Mouse (Mus musculus) heart, embryonic 14.5 days (tissue): Measurements from ENCODE around the gene Aurka. TPM values are rescaled to one million over a fixed set of nuclear protein-coding genes. Genes with fewer than 3 reads are reported as not detected.

Experiments
- ATAC-seq: fragments of 200-750 bp; cut with Nextera tagmentation; 2 replicates; pipeline ENCODE4 v1.8.0; 2017; ENCODE audit warnings: low read depth, moderate TSS enrichment; ENCODE audit not compliant: insufficient number of reproducible peaks, insufficient read depth, low FRiP score
- H3K27ac ChIP-seq, 2 experiments: fragments of 200-500 bp in 1 of 2; fragments of 300-500 bp in 1 of 2; sonication (generic) in 1 of 2; replicated peaks in 1 of 2; 2 replicates each; pipeline ENCODE4 v1.5.1; 2012 to 2014; ENCODE audit warnings: low read depth in 2 of 2, low read length in 2 of 2, control low read depth in 1 of 2, mild to moderate bottlenecking in 1 of 2, mixed read lengths in 1 of 2; ENCODE audit not compliant: control insufficient read depth in 1 of 2, insufficient read depth in 1 of 2
- H3K27me3 ChIP-seq: fragments of 300-500 bp; sonication (generic); 2 replicates; pipeline ENCODE4 v1.6.1; 2014; ENCODE audit warnings: mild to moderate bottlenecking, low read length, control low read depth; ENCODE audit not compliant: control insufficient read depth, insufficient read depth
- H3K36me3 ChIP-seq: fragments of 300-500 bp; sonication (generic); 2 replicates; pipeline ENCODE4 v1.6.1; 2014; ENCODE audit warnings: mild to moderate bottlenecking, control low read depth, low read length, mixed read lengths; ENCODE audit not compliant: control insufficient read depth, insufficient read depth
- H3K4me1 ChIP-seq, 2 experiments: fragments of 200-500 bp in 1 of 2; fragments of 300-500 bp in 1 of 2; sonication (generic) in 1 of 2; 2 replicates each; pipeline ENCODE4 v1.6.1; 2012 to 2014; ENCODE audit warnings: low read length in 2 of 2, control low read depth in 1 of 2, mixed read lengths in 1 of 2; ENCODE audit not compliant: control insufficient read depth in 2 of 2, insufficient read depth in 2 of 2
- H3K4me2 ChIP-seq: fragments of 300-500 bp; sonication (generic); 2 replicates; pipeline ENCODE4 v1.6.1; 2014; ENCODE audit warnings: mild to moderate bottlenecking, low read length
- H3K4me3 ChIP-seq, 2 experiments: fragments of 200-500 bp in 1 of 2; fragments of 300-500 bp in 1 of 2; sonication (generic) in 1 of 2; 2 replicates each; pipeline ENCODE4 v1.5.1; 2012 to 2014; ENCODE audit warnings: low read length in 2 of 2, mild to moderate bottlenecking in 2 of 2, control low read depth in 1 of 2, low read depth in 1 of 2, moderate library complexity in 1 of 2; ENCODE audit not compliant: control insufficient read depth in 1 of 2, insufficient read depth in 1 of 2
- H3K9ac ChIP-seq: fragments of 300-500 bp; sonication (generic); 2 replicates; pipeline ENCODE4 v1.6.1; 2014; ENCODE audit warnings: mild to moderate bottlenecking, low read length
- H3K9me3 ChIP-seq: fragments of 300-500 bp; sonication (generic); 2 replicates; pipeline ENCODE4 v1.6.1; 2016; ENCODE audit warnings: low read length, control low read depth; ENCODE audit not compliant: control insufficient read depth
- WGBS: fragments of 180-500 bp; shearing (Covaris S2); extraction: QIAGEN DNeasy Blood & Tissue Kit; methylation state at CpG from one replicate; pipeline ENCODE4 v1.1.7; 2014; 5-methylcytosine and 5-hydroxymethylcytosine counted together
- polyA plus RNA-seq: library from polyadenylated mRNA; unstranded; fragments of >200 nt; fragmentation: Nextera tagmentation; extraction: Ambion mirVana; gene quantifications from 2 replicates; pipeline ENCODE4 v1.2.1, GENCODE M21; 2014

Gene Aurka
- polyA plus RNA-seq: 79.0 and 88.9 TPM in 2 replicates

- Histone ChIP-seq H3K27me3 (no peaks in the 10 kb centered on the region), H3K9ac (peak within 1 kb of the TSS; percentile 91), H3K27ac (peak within 1 kb of the TSS; percentile 83 to 87), H3K9me3 (no peaks in the 10 kb centered on the region), H3K36me3 (peaks cover 59% of the 10 kb centered on the region), H3K4me1 (peaks cover 4 to 26% of the 10 kb centered on the region in 2 experiments), H3K4me3 (peak within 1 kb of the TSS; percentile 68 to 85), H3K4me2 (peak within 1 kb of the TSS; percentile 80)
- peak; percentile 95 for ATAC-seq
- under 1% methylated on average over 66 of the region's 66 CpGs for WGBS
Measured at GRCm38 (mm10) chr2:172370411-172371223, at the start of gene Aurka, which contains the start of gene Cstf1. Gene Aurka (minus strand): TSS chr2:172370535. Gene Cstf1 (plus strand): TSS chr2:172370681.

DNA sequence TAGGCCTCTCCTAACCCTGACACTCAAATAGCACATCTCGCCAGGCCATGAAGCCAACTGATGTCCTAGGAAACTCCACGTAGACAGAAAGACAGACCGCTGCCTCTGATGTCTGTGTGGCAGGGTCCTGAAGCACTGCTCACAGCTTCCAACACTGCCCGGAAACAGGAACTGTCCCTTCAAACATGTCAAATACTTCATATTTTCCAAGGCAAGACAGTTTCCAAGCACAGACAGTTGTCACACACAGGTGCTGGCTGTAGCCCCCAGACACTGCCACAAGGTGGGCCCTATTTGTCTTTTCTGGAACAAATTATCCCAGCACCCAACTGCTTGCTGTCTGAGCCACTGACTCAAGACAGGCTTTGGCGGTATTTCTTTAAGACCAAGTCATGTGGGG, 47.9 kb upstream of the Aurka start:
- Histone ChIP-seq H3K9me3 (no peaks in the 10 kb centered on the region), H3K4me1 (peaks cover 3 to 5% of the 10 kb centered on the region in 2 experiments), H3K27me3 (no peaks in the 10 kb centered on the region), H3K4me2 (no peak overlapping the region), H3K9ac (no peak overlapping the region), H3K27ac (no peak overlapping the region), H3K4me3 (no peak overlapping the region), H3K36me3 (no peaks in the 10 kb centered on the region)
- 82% methylated on average over 5 of the region's 5 CpGs for WGBS
- ATAC-seq: no peak

- H3K4me3 ChIP-seq: no peak overlapping the region
- no peak overlapping the region for H3K4me2 ChIP-seq
- peaks cover 12 to 13% of the 10 kb centered on the region in 2 experiments for H3K4me1 ChIP-seq
- WGBS: 89% methylated on average over 5 of the region's 5 CpGs
- no peak for ATAC-seq
- H3K27ac ChIP-seq: no peak overlapping the region
- H3K27me3 ChIP-seq: no peaks in the 10 kb centered on the region
- no peaks in the 10 kb centered on the region for H3K36me3 ChIP-seq
- H3K9me3 ChIP-seq: no peaks in the 10 kb centered on the region
- H3K9ac ChIP-seq: no peak overlapping the region
Measured at GRCm38 (mm10) chr2:172416876-172417275, 46.5 kb upstream of the Aurka start.

DNA sequence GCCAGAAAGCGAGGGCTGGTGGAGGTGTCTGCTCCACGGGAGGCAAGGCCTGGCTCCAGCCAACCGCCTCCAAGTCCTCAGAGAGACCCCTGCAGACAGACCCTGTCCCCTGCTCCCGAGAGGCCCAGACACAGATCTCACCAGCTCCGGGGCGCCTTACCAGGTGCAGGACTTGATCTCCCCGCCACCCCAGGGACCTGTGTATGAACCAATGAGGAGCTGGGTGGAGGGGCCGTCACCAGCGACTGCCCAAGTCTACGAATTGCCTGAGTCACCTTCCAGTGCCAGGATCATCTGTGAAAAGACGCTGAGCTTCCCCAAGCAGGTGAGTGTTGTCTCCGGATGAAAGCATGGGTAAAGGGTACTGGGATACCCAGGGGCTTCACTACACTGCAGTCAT, 45.9 kb upstream of the Aurka start:
- Histone ChIP-seq H3K27ac (no peak overlapping the region), H3K4me1 (peaks cover 12 to 13% of the 10 kb centered on the region in 2 experiments), H3K4me3 (no peak overlapping the region), H3K9ac (no peak overlapping the region), H3K27me3 (no peaks in the 10 kb centered on the region), H3K36me3 (no peaks in the 10 kb centered on the region), H3K9me3 (no peaks in the 10 kb centered on the region), H3K4me2 (no peak overlapping the region)
- ATAC-seq: no peak
- WGBS: 54% methylated on average over 12 of the region's 12 CpGs

GRCm38 (mm10) chr2:172413894-172414293, 43.6 kb upstream of the Aurka start:
- Histone ChIP-seq H3K4me1 (peaks cover 12 to 13% of the 10 kb centered on the region in 2 experiments), H3K27ac (no peak overlapping the region), H3K27me3 (no peaks in the 10 kb centered on the region), H3K36me3 (no peaks in the 10 kb centered on the region), H3K9ac (no peak overlapping the region), H3K4me2 (no peak overlapping the region), H3K9me3 (no peaks in the 10 kb centered on the region), H3K4me3 (no peak overlapping the region)
- ATAC-seq: no peak
- WGBS: 51% methylated on average over 5 of the region's 5 CpGs

DNA sequence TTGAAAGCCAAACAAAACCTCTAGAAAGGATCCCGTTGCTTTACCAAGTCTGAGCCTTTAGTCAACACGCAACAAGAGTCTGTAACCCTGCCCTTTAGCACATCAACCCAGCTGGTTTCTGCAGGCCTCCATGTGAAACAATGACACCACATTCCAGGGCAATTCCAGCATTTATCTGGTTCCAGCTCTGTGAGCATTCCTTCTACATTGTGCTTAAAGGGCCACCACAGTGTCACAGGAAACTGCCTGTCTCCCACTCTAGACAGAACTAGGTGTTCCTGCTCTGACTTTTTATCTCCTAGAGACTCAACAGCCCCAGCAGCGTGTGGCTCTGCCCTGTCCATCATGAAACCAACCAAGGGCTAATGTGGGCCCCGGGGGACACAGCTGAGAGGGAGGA, 42.9 kb upstream of the Aurka start:
- no peak overlapping the region for H3K4me3 ChIP-seq
- 12% methylated on average over 4 of the region's 4 CpGs for WGBS
- no peak overlapping the region for H3K4me2 ChIP-seq
- peaks cover 12 to 13% of the 10 kb centered on the region in 2 experiments for H3K4me1 ChIP-seq
- no peak overlapping the region for H3K9ac ChIP-seq
- ATAC-seq: no peak; the same call in 1 of the 2 replicates
- H3K36me3 ChIP-seq: no peaks in the 10 kb centered on the region
- H3K9me3 ChIP-seq: no peaks in the 10 kb centered on the region
- H3K27ac ChIP-seq: peak overlapping the region; percentile 3 to 56; a peak in 3 of 4 replicates
- no peaks in the 10 kb centered on the region for H3K27me3 ChIP-seq

DNA sequence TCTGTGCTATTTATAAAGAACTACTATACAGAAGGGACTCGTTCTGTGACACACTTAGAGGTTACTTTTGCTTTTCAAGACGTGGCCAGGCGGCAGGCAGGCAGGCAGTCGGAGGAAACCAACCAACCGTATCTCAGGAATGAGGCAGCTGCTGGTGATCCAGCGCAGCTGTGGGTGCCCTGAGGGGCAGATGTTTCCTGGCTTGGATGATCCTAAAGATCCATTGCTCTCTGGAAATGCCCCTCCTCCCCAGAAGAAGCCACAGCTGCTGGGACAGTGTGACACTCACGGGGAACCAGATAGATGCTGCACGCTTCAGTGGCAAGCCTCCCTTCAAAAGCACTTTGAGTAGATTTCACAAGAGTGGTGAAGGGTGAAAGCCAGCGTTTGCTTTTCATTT, 42.1 kb upstream of the Aurka start:
- 6% methylated on average over 9 of the region's 9 CpGs for WGBS
- no peak for ATAC-seq
- peak overlapping the region; percentile 53 for H3K4me2 ChIP-seq
- no peaks in the 10 kb centered on the region for H3K36me3 ChIP-seq
- H3K27ac ChIP-seq: 0 out of 4 replicates have a peak overlapping the region, but pooled peaks of 1 of the 2 experiments have one; percentile 19
- peaks cover 12 to 13% of the 10 kb centered on the region in 2 experiments for H3K4me1 ChIP-seq
- H3K9ac ChIP-seq: no peak overlapping the region; the same call in 1 of the 2 replicates
- H3K9me3 ChIP-seq: no peaks in the 10 kb centered on the region
- no peak overlapping the region; a peak in 1 of 4 replicates for H3K4me3 ChIP-seq
- no peaks in the 10 kb centered on the region for H3K27me3 ChIP-seq
